Mouse (Mus musculus) c-Kit-negative CD71-positive TER-119-positive erythroid progenitor cells, embryonic 14.5 days (primary cell): Measurements from ENCODE around the gene Rpa2.
A peak's percentile ranks its signal among the peaks of the same experiment; 100 is the strongest.
"Not testable (repeated sequence)": the region's sequence is repeated elsewhere in the genome, so short reads cannot be mapped to it uniquely, and the experiment has no call there.

Source experiments
- DNase-seq: peaks from one replicate; pipeline ENCODE4 v3.0.0-alpha.2; 2013; ENCODE audit warnings: low read depth, low spot score

The Rpa2 gene

GRCm38 (mm10) chr4:132767914-132768876 lies at the start of gene Rpa2:
TSS of gene Rpa2 (plus strand) at chr4:132768332.
- peak; percentile 100 for DNase-seq

GRCm38 (mm10) chr4:132728233-132728632 lies 39.9 kb upstream of the Rpa2 start:
- no peak for DNase-seq

GRCm38 (mm10) chr4:132731616-132732015 lies 36.5 kb upstream of the Rpa2 start:
- no peak for DNase-seq

- DNase-seq = peak; percentile 56
Observed at GRCm38 (mm10) chr4:132732148-132732684, 35.9 kb upstream of the Rpa2 start, which contains the start of gene Xkr8. TSS of gene Xkr8 (minus strand) at chr4:132732546.

GRCm38 (mm10) chr4:132733071-132733770 lies 34.9 kb upstream of the Rpa2 start:
- DNase-seq = no peak

- no peak for DNase-seq
Observed at GRCm38 (mm10) chr4:132734766-132735165, 33.4 kb upstream of the Rpa2 start.

GRCm38 (mm10) chr4:132735389-132735788 lies 32.7 kb upstream of the Rpa2 start:
- no peak for DNase-seq

- DNase-seq = no peak
Observed at GRCm38 (mm10) chr4:132735894-132736293, 32.2 kb upstream of the Rpa2 start.

GRCm38 (mm10) chr4:132737154-132737553 lies 31.0 kb upstream of the Rpa2 start:
- not testable (repeated sequence) for DNase-seq

- no peak for DNase-seq
Observed at GRCm38 (mm10) chr4:132741491-132741890, 26.6 kb upstream of the Rpa2 start.

GRCm38 (mm10) chr4:132743992-132744911 lies 23.9 kb upstream of the Rpa2 start:
- no peak for DNase-seq

GRCm38 (mm10) chr4:132746911-132747517 lies 21.1 kb upstream of the Rpa2 start:
- no peak for DNase-seq

- DNase-seq = no peak
Observed at GRCm38 (mm10) chr4:132747664-132748259, 20.4 kb upstream of the Rpa2 start.

GRCm38 (mm10) chr4:132748778-132749177 lies 19.4 kb upstream of the Rpa2 start:
- no peak for DNase-seq

- DNase-seq = no peak
Observed at GRCm38 (mm10) chr4:132749258-132749982, 18.7 kb upstream of the Rpa2 start.

- no peak for DNase-seq
Observed at GRCm38 (mm10) chr4:132752992-132753391, 15.1 kb upstream of the Rpa2 start.

GRCm38 (mm10) chr4:132756974-132757373 lies 11.2 kb upstream of the Rpa2 start, which contains the start of gene Smpdl3b:
TSS of gene Smpdl3b (minus strand) at chr4:132757252.
- no peak for DNase-seq

- no peak for DNase-seq
Observed at GRCm38 (mm10) chr4:132757633-132758351, 10.3 kb upstream of the Rpa2 start.

GRCm38 (mm10) chr4:132760296-132760695 lies 7.8 kb upstream of the Rpa2 start:
- DNase-seq = no peak
